Comparison of ENCODE assay signal across 39 mouse cellular contexts in the genomic region with DNA sequence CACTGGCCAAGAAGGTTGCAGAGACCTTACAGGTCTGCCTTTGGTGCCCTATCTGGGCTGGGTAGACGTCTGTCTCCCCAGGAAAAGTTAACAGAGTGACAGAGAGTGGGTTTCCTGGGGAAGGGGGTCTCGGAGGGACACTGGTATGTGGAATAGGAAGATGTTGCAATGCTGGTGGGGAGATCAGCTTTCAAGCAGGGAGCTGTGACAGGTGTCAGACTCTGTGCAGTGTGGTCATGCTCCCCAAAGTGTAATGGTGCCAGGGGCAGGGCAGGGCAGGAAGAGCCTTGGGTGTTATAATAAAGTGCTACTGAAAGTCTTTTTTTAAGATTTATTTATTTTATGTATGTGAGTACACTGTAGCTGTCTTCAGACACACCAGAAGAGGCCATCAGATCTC. TPM values are rescaled to one million over a fixed set of nuclear protein-coding genes. Genes with fewer than 3 reads are reported as not detected.
"Had no signal": no experiment of that assay in that cellular context is flagged by ENCODE, and none has a peak within 500 bp of the region (broad histone marks: within the 10 kb centered on the region; RNA-seq: fewer than 3 reads in every experiment).

No protein-coding gene starts in this region.

- H3K27me3 ChIP-seq: embryonic facial prominence, embryonic 12.5 days; embryonic facial prominence, embryonic 13.5 days; forebrain, embryonic 15.5 days had no signal

- ATAC-seq: forebrain, embryonic 13.5 days; forebrain, embryonic 14.5 days; forebrain, embryonic 15.5 days; forebrain, embryonic 16.5 days; forebrain, postnatal 0 days had no signal

- H3K36me3 ChIP-seq: embryonic facial prominence, embryonic 10.5 days; embryonic facial prominence, embryonic 12.5 days; embryonic facial prominence, embryonic 13.5 days; embryonic facial prominence, embryonic 15.5 days; forebrain, embryonic 10.5 days; forebrain, embryonic 12.5 days; forebrain, embryonic 15.5 days; heart, embryonic 10.5 days had no signal

- DNase-seq: cerebellum, adult 9-10 months; cerebellum, adult 9-11 months; cerebellum, postnatal 10 days; cerebellum, postnatal 14 days; cerebellum, postnatal 25 days; cerebellum, postnatal 36 days; embryo, embryonic 11 days; forebrain, postnatal 0 days; gastrocnemius, adult 2 months; gastrocnemius, postnatal 10 days; gastrocnemius, postnatal 14 days; gastrocnemius, postnatal 25 days; gastrocnemius, postnatal 36 days; heart, adult 11 months; heart, adult 18-20 months; heart, adult 2 months had no signal

- H3K4me3 ChIP-seq: embryonic facial prominence, embryonic 10.5 days; embryonic facial prominence, embryonic 12.5 days; embryonic facial prominence, embryonic 13.5 days; embryonic facial prominence, embryonic 15.5 days; erythroblast, embryonic 14.5 days; forebrain, embryonic 10.5 days; forebrain, embryonic 12.5 days; forebrain, embryonic 13.5 days; forebrain, embryonic 15.5 days; gastrocnemius, adult 2 months; heart, adult 2 months; heart, embryonic 10.5 days had no signal

- H3K4me2 ChIP-seq: embryonic facial prominence, embryonic 12.5 days; embryonic facial prominence, embryonic 13.5 days; embryonic facial prominence, embryonic 15.5 days; forebrain, embryonic 12.5 days; forebrain, embryonic 13.5 days; forebrain, embryonic 15.5 days had no signal

RNA-seq across cellular contexts. Expression of a gene that starts 28.3 kb away (rescaled TPM):
- total RNA-seq: common myeloid progenitor, adult 5-6 weeks; forebrain, postnatal 0 days; gastrocnemius, adult 18-20 months; gastrocnemius, adult 2 months; gastrocnemius, adult 8-10 months; gastrocnemius, postnatal 10 days; gastrocnemius, postnatal 14 days; gastrocnemius, postnatal 25 days; gastrocnemius, postnatal 36 days; granulocyte monocyte progenitor cell, adult 5-6 weeks; heart, adult 18-20 months; heart, adult 2 months; heart, adult 8-10 months had no signal
- polyA plus RNA-seq: cortical plate, adult 2 months; embryonic facial prominence, embryonic 10.5 days; embryonic facial prominence, embryonic 11.5 days; embryonic facial prominence, embryonic 12.5 days; embryonic facial prominence, embryonic 13.5 days; embryonic facial prominence, embryonic 14.5 days; erythroblast, embryonic 14.5 days; forebrain, embryonic 10.5 days; forebrain, embryonic 11.5 days; forebrain, embryonic 12.5 days; forebrain, embryonic 13.5 days; forebrain, embryonic 14.5 days; forebrain, embryonic 15.5 days; forebrain, embryonic 16.5 days; forebrain, postnatal 0 days; frontal cortex, adult 2 months; heart, embryonic 10.5 days had no signal

RNA-seq across cellular contexts. Expression of a gene that starts 47.2 kb away (rescaled TPM):
- total RNA-seq: common myeloid progenitor, adult 5-6 weeks; granulocyte monocyte progenitor cell, adult 5-6 weeks had no signal
- polyA plus RNA-seq: erythroblast, embryonic 14.5 days had no signal

RNA-seq across cellular contexts. Expression of a gene that starts 48.6 kb away (rescaled TPM):
- total RNA-seq: common myeloid progenitor, adult 5-6 weeks; granulocyte monocyte progenitor cell, adult 5-6 weeks had no signal

RNA-seq across cellular contexts. Expression of a gene that starts 52.9 kb away (rescaled TPM):
- total RNA-seq: common myeloid progenitor, adult 5-6 weeks; gastrocnemius, adult 18-20 months; gastrocnemius, adult 2 months; gastrocnemius, adult 8-10 months; gastrocnemius, postnatal 10 days; gastrocnemius, postnatal 14 days; gastrocnemius, postnatal 25 days; gastrocnemius, postnatal 36 days; granulocyte monocyte progenitor cell, adult 5-6 weeks; heart, adult 18-20 months; heart, adult 2 months; heart, adult 8-10 months had no signal
- polyA plus RNA-seq: embryonic facial prominence, embryonic 10.5 days; embryonic facial prominence, embryonic 11.5 days; embryonic facial prominence, embryonic 12.5 days; embryonic facial prominence, embryonic 13.5 days; embryonic facial prominence, embryonic 15.5 days; erythroblast, embryonic 14.5 days; forebrain, embryonic 10.5 days; forebrain, embryonic 11.5 days; forebrain, embryonic 12.5 days; forebrain, embryonic 15.5 days; forebrain, postnatal 0 days; gonadal fat pad, adult 2 months; heart, adult 2 months; heart, embryonic 10.5 days had no signal
